Mouse (Mus musculus) hindbrain, embryonic 11.5 days (tissue): ENCODE results near the gene Mthfsl. TPM values are rescaled to one million over a fixed set of nuclear protein-coding genes. Genes with fewer than 3 reads are reported as not detected.
"Not testable (repeated sequence)": the region's sequence is repeated elsewhere in the genome, so short reads cannot be mapped to it uniquely, and the experiment has no call there.

Experiments
- ATAC-seq: fragments of 200-750 bp; cut with Nextera tagmentation; 2 replicates; pipeline ENCODE4 v1.8.0; 2017; ENCODE audit warnings: mild to moderate bottlenecking, moderate TSS enrichment, moderate library complexity; ENCODE audit not compliant: low FRiP score
- DNase-seq: peaks from one replicate; pipeline ENCODE4 v3.0.0-alpha.2; 2015; ENCODE audit warnings: low spot score
- H3K27ac ChIP-seq: fragments of 300-500 bp; sonication (generic); 2 replicates; pipeline ENCODE4 v1.5.1; 2014; ENCODE audit warnings: mild to moderate bottlenecking, low read depth, low read length
- H3K27me3 ChIP-seq: fragments of 300-500 bp; sonication (generic); 2 replicates; pipeline ENCODE4 v1.6.1; 2014; ENCODE audit warnings: mild to moderate bottlenecking, low read length, moderate library complexity, mixed read lengths; ENCODE audit not compliant: control insufficient read depth, insufficient read depth
- H3K36me3 ChIP-seq: fragments of 300-500 bp; sonication (generic); 2 replicates; pipeline ENCODE4 v1.6.1; 2014; ENCODE audit warnings: mild to moderate bottlenecking, low read length, moderate library complexity, mixed read lengths; ENCODE audit not compliant: control insufficient read depth, insufficient read depth
- H3K4me1 ChIP-seq: fragments of 300-500 bp; sonication (generic); replicated peaks from 2 replicates; pipeline ENCODE4 v1.6.1; 2014; ENCODE audit warnings: low read length, mixed read lengths; ENCODE audit not compliant: control insufficient read depth, insufficient read depth
- H3K4me2 ChIP-seq: fragments of 300-500 bp; sonication (generic); replicated peaks from 2 replicates; pipeline ENCODE4 v1.6.1; 2014; ENCODE audit warnings: mild to moderate bottlenecking, low read depth, low read length
- H3K4me3 ChIP-seq: fragments of 300-500 bp; sonication (generic); 2 replicates; pipeline ENCODE4 v1.5.1; 2014; ENCODE audit warnings: low read depth, low read length
- H3K9ac ChIP-seq: fragments of 300-500 bp; sonication (generic); 2 replicates; pipeline ENCODE4 v1.6.1; 2014; ENCODE audit warnings: low read depth, low read length
- H3K9me3 ChIP-seq: fragments of 300-500 bp; sonication (generic); 2 replicates; pipeline ENCODE4 v1.6.1; 2016; ENCODE audit warnings: low read length; ENCODE audit not compliant: control insufficient read depth
- WGBS: fragments of 180-500 bp; shearing (Covaris S2); extraction: QIAGEN DNeasy Blood & Tissue Kit; methylation state at CpG from one replicate; pipeline ENCODE4 v1.1.7; 2014; 5-methylcytosine and 5-hydroxymethylcytosine counted together
- polyA plus RNA-seq: library from polyadenylated mRNA; unstranded; fragments of >200 nt; fragmentation: Nextera tagmentation; extraction: Ambion mirVana; gene quantifications from 2 replicates; pipeline ENCODE4 v1.2.1, GENCODE M21; 2014

Gene Mthfsl
- polyA plus RNA-seq, 1 experiment from 2014 or later = 25.4 TPM

DNA sequence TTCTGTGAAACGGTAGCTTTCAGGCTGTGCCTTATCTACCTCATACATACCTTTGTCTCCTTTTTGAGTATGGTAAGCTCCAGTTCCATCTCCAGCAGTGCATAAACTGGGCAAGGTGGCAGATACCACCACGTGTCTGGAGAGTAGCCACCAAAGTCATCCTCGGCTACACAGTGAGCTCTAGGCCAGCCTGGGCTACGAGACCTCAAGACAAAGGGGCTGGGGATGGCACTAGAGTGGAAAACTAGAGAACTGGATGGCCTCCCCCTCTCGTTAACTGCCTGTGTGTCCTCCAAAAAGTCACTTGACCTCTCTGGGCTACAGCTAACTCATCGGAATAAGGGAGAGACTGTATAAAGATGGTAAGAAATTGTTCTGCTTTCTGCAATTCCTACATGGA, 10.8 kb downstream of the Mthfsl start:
- 89% methylated on average over 6 of the region's 6 CpGs for WGBS
- H3K27me3 ChIP-seq = no peaks in the 10 kb centered on the region
- no peak overlapping the region for H3K9ac ChIP-seq
- H3K36me3 ChIP-seq = no peaks in the 10 kb centered on the region
- ATAC-seq (no peak), DNase-seq (no peak)
- no peak overlapping the region for H3K4me3 ChIP-seq
- H3K27ac ChIP-seq = no peak overlapping the region
- no peaks in the 10 kb centered on the region for H3K9me3 ChIP-seq
- no peaks in the 10 kb centered on the region for H3K4me1 ChIP-seq
- no peak overlapping the region for H3K4me2 ChIP-seq

DNA sequence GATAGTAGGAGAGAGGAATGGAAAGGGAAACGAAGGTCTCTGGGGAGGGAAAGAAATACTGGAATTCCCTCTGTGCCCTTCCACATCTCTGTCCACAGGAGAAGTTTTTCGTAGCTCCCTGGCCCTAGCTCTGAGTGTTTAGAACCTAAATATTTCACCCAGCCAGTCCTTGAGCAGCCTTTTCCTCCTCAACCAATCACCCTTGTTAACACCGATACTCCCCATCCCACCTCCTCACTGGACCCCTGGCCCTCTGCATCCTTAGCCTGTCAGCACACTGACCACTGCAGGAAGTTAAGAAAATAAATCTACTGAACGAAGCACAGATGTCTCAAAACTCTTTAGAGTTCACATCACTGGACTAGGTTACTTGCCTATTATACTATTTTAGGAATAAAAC, 13.4 kb downstream of the Mthfsl start:
- Histone ChIP-seq H3K9me3 (no peaks in the 10 kb centered on the region), H3K4me2 (no peak overlapping the region), H3K27ac (no peak overlapping the region), H3K4me3 (no peak overlapping the region), H3K36me3 (no peaks in the 10 kb centered on the region), H3K27me3 (no peaks in the 10 kb centered on the region), H3K9ac (no peak overlapping the region), H3K4me1 (no peaks in the 10 kb centered on the region)
- ATAC-seq = no peak
- no peak for DNase-seq
- 76% methylated on average over 4 of the region's 4 CpGs for WGBS

DNA sequence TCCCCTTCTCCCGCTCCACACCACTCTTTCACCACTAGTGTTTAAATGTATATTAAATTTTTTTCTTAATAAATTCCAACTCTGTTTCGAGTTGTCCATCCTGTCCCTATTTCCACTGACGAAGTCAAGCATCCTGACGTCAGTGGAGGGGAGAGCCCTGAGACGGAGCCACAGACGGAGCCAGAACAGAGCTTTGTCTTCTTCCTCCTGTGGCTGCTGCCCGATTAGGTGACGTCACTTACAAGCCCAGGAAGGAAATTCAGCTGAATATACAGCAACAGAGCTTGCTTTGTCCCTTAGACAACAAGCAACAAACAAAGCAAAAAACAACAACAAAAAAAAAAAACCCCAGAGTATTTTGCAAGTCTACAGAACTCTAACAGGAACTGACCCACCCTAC, 14.9 kb downstream of the Mthfsl start:
- 78% methylated on average over 8 of the region's 8 CpGs for WGBS

DNA sequence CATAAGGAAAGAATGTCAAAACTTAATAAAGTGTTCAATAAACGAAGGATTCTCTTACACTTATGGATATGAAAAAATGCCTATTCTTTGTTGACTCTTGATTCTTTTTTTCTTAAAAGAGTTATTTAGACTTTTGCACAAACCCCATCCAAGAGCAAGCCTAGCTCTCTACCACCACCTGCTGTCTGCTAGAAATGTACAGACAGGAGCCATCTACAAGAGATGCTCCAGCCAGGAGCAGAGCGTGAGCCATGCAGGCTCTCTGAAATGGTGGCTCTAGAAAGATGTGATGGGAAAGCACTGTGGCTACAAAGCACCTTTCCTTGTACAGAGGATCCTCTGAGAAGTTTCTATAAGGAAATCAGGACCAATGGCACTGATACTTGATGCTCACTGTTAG, 21.4 kb downstream of the Mthfsl start:
- not testable (repeated sequence) for ATAC-seq, H3K4me2 ChIP-seq, H3K4me3 ChIP-seq, H3K27ac ChIP-seq, H3K36me3 ChIP-seq, H3K4me1 ChIP-seq, H3K27me3 ChIP-seq, DNase-seq, H3K9ac ChIP-seq, H3K9me3 ChIP-seq
- WGBS = no CpG with 5 or more reads among the region's 2 CpGs

More for the DNA sequence above, 14.9 kb downstream of the Mthfsl start:
- not testable (repeated sequence) for H3K27me3 ChIP-seq, H3K36me3 ChIP-seq, DNase-seq, H3K4me1 ChIP-seq, H3K9me3 ChIP-seq, H3K27ac ChIP-seq, H3K9ac ChIP-seq, H3K4me2 ChIP-seq, H3K4me3 ChIP-seq, ATAC-seq

DNA sequence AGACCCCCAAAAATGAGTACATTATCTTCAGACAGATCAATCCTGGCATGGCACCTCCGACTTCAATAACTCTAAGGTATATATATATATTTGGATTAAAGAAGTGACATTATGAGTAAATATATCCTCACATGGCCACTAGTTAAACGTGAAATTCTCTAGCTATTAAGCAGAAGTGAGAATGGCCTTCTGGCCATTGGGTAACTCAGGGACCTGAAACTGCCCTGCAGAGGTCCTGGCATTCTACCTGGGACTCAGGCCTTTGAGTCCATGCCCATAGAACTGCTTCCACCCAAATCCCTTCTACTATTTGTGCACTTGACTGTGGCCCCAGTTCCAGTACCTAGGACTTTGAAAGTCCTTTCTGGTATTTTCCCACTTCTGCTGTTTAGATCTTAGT, 28.8 kb downstream of the Mthfsl start:
- H3K9ac ChIP-seq, H3K4me1 ChIP-seq, H3K4me3 ChIP-seq, ATAC-seq, H3K4me2 ChIP-seq, H3K9me3 ChIP-seq, H3K27ac ChIP-seq, H3K36me3 ChIP-seq, DNase-seq, H3K27me3 ChIP-seq: not testable (repeated sequence)
- WGBS = 84% methylated on average over 2 of the region's 2 CpGs

DNA sequence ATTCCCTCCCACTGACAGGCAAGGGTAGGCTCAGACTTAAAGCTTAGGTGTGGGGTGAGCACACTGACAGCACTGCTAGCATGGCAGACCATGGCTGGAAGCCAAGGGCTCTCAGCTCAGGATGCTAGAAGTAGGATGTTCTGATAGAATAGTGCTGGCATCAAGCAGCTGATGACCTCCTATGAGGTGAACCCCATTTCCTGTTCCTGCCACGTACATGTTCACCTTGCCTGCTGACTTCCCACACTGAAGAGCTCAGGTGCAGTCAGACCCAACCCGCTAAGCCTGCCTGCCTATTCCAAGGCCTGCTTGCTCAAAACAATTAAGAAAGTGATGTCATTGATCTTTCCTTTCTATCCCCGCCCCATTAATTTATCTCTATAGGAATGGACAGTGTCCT, 30.6 kb downstream of the Mthfsl start:
- WGBS = 95% methylated on average over 3 of the region's 3 CpGs
- H3K27ac ChIP-seq, H3K9ac ChIP-seq, H3K36me3 ChIP-seq, H3K4me2 ChIP-seq, H3K4me3 ChIP-seq, ATAC-seq, H3K9me3 ChIP-seq, H3K4me1 ChIP-seq, DNase-seq, H3K27me3 ChIP-seq: not testable (repeated sequence)

DNA sequence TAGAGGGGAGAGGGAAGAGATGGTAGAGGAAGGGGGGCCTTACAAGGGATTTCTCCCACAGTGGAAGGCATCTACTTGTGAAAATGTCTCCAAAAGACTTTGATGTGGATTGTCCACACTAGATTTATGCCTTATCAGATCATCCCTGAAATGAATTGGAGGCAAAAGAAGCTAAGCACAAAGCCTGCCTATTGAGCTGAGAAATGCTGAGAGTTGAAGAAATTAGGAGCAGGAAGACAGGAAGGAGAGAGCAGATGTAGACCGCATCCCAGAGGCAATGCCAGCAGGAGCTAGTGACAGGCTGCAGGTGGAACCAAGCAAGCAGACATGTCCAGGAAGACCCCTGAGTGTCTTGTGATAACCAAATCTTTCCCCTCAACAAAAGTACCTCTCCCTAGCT, 33.4 kb downstream of the Mthfsl start:
- H3K9me3 ChIP-seq, DNase-seq, H3K9ac ChIP-seq, H3K4me3 ChIP-seq, H3K36me3 ChIP-seq, ATAC-seq, H3K27ac ChIP-seq, H3K4me1 ChIP-seq, H3K27me3 ChIP-seq, H3K4me2 ChIP-seq: not testable (repeated sequence)
- 100% methylated on average over 1 of the region's 1 CpGs for WGBS

DNA sequence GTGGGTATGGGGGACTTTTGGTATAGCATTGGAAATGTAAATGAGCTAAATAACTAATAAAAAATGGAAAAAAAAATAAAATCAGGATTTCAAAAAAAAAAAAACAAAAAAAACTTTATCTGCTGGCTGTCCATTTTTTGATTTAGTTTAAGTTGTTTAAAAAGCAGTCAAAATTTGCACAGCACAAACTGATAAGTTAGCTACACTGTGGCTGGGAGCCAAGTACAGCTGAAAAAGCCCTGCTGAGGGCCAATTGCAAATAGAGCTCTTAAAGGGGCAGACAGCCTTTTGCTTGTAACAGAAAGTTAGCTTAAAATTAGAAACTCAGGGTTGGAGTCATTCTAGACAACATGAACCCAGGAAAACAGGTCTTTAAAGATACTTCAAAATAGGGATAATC, 61.8 kb downstream of the Mthfsl start:
- H3K36me3 ChIP-seq, H3K27ac ChIP-seq, ATAC-seq, H3K27me3 ChIP-seq, H3K9ac ChIP-seq, H3K4me3 ChIP-seq, H3K4me1 ChIP-seq, H3K4me2 ChIP-seq, H3K9me3 ChIP-seq, DNase-seq: not testable (repeated sequence)

DNA sequence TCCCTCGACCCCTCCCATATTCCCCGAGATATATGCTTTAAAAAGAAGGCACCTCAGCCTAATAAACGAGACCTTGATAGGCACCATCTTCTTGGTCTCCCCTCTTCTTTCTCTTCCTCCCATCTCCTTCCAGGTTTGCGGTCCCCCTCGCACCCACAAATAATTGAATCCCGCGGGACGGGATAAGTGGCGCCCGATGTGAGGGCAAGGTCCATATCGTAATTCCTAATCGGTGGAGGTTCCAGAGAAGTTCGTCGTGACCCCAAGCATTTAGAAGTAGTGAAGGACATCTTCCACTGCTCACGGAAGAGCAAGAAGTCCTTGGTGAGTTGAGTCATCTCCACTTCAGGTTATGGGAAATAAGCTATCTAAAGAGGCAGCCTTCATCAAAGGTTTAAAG, 69.4 kb downstream of the Mthfsl start:
- not testable (repeated sequence) for H3K27me3 ChIP-seq, DNase-seq, H3K4me3 ChIP-seq, H3K9ac ChIP-seq, H3K9me3 ChIP-seq, H3K4me2 ChIP-seq, H3K4me1 ChIP-seq, H3K36me3 ChIP-seq, H3K27ac ChIP-seq, ATAC-seq
- WGBS = 96% methylated on average over 11 of the region's 15 CpGs
